Mouse (Mus musculus) heart, embryonic 13.5 days (tissue): ENCODE data around the gene Comt. TPM values are rescaled to one million over a fixed set of nuclear protein-coding genes. Genes with fewer than 3 reads are reported as not detected.

Experiments
- ATAC-seq: fragments of 200-750 bp; cut with Nextera tagmentation; 2 replicates; pipeline ENCODE4 v1.8.0; 2017; ENCODE audit warnings: moderate TSS enrichment; ENCODE audit not compliant: insufficient number of reproducible peaks, low FRiP score, low TSS enrichment; ENCODE audit errors: extremely low read depth
- H3K27ac ChIP-seq: fragments of 300-500 bp; sonication (generic); replicated peaks from 2 replicates; pipeline ENCODE4 v1.5.1; 2015; ENCODE audit warnings: moderate library complexity, mild to moderate bottlenecking, inconsistent platforms
- H3K27me3 ChIP-seq: fragments of 300-500 bp; sonication (generic); replicated peaks from 2 replicates; pipeline ENCODE4 v1.6.1; 2015; ENCODE audit warnings: mild to moderate bottlenecking, inconsistent platforms
- H3K36me3 ChIP-seq: fragments of 300-500 bp; sonication (generic); 2 replicates; pipeline ENCODE4 v1.6.1; 2015; ENCODE audit warnings: mild to moderate bottlenecking, inconsistent platforms
- H3K4me1 ChIP-seq: fragments of 300-500 bp; sonication (generic); 2 replicates; pipeline ENCODE4 v1.6.1; 2015; ENCODE audit warnings: inconsistent platforms
- H3K4me2 ChIP-seq: fragments of 300-500 bp; sonication (generic); 2 replicates; pipeline ENCODE4 v1.6.1; 2015; ENCODE audit warnings: inconsistent platforms, mild to moderate bottlenecking, moderate library complexity
- H3K4me3 ChIP-seq: fragments of 300-500 bp; sonication (generic); 2 replicates; pipeline ENCODE4 v1.5.1; 2015; ENCODE audit warnings: moderate library complexity, mild to moderate bottlenecking, inconsistent platforms
- H3K9ac ChIP-seq: fragments of 300-500 bp; sonication (generic); 2 replicates; pipeline ENCODE4 v1.6.1; 2015; ENCODE audit warnings: inconsistent platforms, mild to moderate bottlenecking, moderate library complexity
- H3K9me3 ChIP-seq: fragments of 300-500 bp; sonication (generic); 2 replicates; pipeline ENCODE4 v1.6.1; 2016; ENCODE audit warnings: inconsistent platforms
- WGBS: fragments of 180-500 bp; shearing (Covaris S2); methylation state at CpG from one replicate; pipeline ENCODE4 v1.1.7; 2015; ENCODE audit warnings: mixed read lengths; 5-methylcytosine and 5-hydroxymethylcytosine counted together
- microRNA-seq: library from miRNA; unstranded; fragments of <30 nt; microRNA quantifications from one replicate; pipeline ENCODE4, GENCODE M21; 2016
- polyA plus RNA-seq: library from polyadenylated mRNA; unstranded; fragments of >200 nt; fragmentation: Nextera tagmentation; extraction: Ambion mirVana; gene quantifications from 2 replicates; pipeline ENCODE4 v1.2.1, GENCODE M21; 2015

Gene Comt
- polyA plus RNA-seq, 1 experiment from 2014 or later = 101 TPM

DNA sequence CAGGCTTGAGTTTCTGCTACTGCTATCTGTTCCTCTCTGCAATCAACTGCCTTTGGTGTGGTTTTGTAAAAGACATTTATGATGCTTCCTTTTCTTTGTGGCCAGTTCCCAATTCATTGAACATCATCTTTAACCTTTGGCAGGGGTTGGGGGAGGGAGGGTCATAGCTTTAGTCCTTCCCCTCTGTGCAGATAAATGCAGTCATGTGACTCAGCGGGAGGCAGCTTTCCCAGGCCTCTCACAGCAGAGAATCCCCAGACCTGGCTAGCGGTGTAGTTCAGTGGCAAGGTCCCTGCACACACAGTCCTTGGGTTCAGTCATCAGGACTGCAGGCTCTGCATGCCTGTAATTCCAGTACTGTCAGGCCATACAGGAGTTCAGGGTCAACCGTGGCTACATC, 49.4 kb downstream of the Comt start:
- ATAC-seq = no peak
- WGBS = 13% methylated on average over 3 of the region's 3 CpGs
- H3K9me3 ChIP-seq = no peaks in the 10 kb centered on the region

GRCm38 (mm10) chr16:18376297-18376954, 50.2 kb downstream of the Comt start:
- WGBS = 73% methylated on average over 7 of the region's 7 CpGs
- no peak for ATAC-seq
- H3K4me1 ChIP-seq = peaks cover 31% of the 10 kb centered on the region
- no peaks in the 10 kb centered on the region for H3K27me3 ChIP-seq
- no peak overlapping the region for H3K27ac ChIP-seq
- H3K4me2 ChIP-seq = no peak overlapping the region
- no peak overlapping the region for H3K9ac ChIP-seq
- no peak overlapping the region for H3K4me3 ChIP-seq
- no peaks in the 10 kb centered on the region for H3K36me3 ChIP-seq
- no peaks in the 10 kb centered on the region for H3K9me3 ChIP-seq

More for the DNA sequence above, 49.4 kb downstream of the Comt start:
- H3K4me3 ChIP-seq = no peak overlapping the region
- H3K4me2 ChIP-seq = no peak overlapping the region
- H3K36me3 ChIP-seq = no peaks in the 10 kb centered on the region
- H3K27ac ChIP-seq = no peak overlapping the region
- H3K27me3 ChIP-seq = no peaks in the 10 kb centered on the region
- peaks cover 37% of the 10 kb centered on the region for H3K4me1 ChIP-seq
- H3K9ac ChIP-seq = no peak overlapping the region

- no peak overlapping the region for H3K4me3 ChIP-seq
- no peak for ATAC-seq
- WGBS = 93% methylated on average over 4 of the region's 4 CpGs
Observed at GRCm38 (mm10) chr16:18373632-18374031, 53.0 kb downstream of the Comt start.

GRCm38 (mm10) chr16:18370197-18370596, 56.5 kb downstream of the Comt start:
- Histone ChIP-seq H3K27ac (no peak overlapping the region), H3K9ac (no peak overlapping the region), H3K9me3 (no peaks in the 10 kb centered on the region), H3K4me2 (no peak overlapping the region), H3K36me3 (no peaks in the 10 kb centered on the region), H3K4me1 (no peaks in the 10 kb centered on the region), H3K4me3 (no peak overlapping the region), H3K27me3 (no peaks in the 10 kb centered on the region)
- ATAC-seq = no peak
- 54% methylated on average over 3 of the region's 3 CpGs for WGBS

More at GRCm38 (mm10) chr16:18373632-18374031, 53.0 kb downstream of the Comt start:
- Histone ChIP-seq H3K36me3 (no peaks in the 10 kb centered on the region), H3K9me3 (no peaks in the 10 kb centered on the region), H3K27ac (no peak overlapping the region), H3K27me3 (no peaks in the 10 kb centered on the region), H3K9ac (no peak overlapping the region), H3K4me2 (no peak overlapping the region), H3K4me1 (peaks cover 11% of the 10 kb centered on the region)

DNA sequence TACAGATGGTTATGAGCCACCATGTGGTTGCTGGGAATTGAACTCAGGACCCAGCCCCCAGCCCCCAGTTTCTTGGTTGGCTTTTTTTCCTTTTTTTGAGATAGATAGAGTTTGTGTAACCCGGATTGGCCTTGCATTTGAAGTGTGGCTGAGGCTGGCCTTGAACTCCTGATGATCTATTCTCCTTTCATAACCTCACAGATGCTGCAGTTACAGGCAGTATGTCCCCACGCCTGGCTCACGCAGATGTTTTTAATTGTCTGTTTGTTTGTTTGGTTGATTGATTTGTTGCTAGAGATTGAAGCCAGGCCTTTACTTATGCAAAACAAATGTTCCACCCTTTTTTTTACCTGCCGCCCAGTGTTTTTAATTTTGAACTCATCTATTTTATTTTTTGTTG, 59.8 kb downstream of the Comt start:
- no peaks in the 10 kb centered on the region for H3K36me3 ChIP-seq
- H3K27ac ChIP-seq = no peak overlapping the region
- no peak for ATAC-seq
- no peak overlapping the region for H3K9ac ChIP-seq
- no peaks in the 10 kb centered on the region for H3K4me1 ChIP-seq
- 85% methylated on average over 4 of the region's 4 CpGs for WGBS
- H3K9me3 ChIP-seq = no peaks in the 10 kb centered on the region
- no peak overlapping the region for H3K4me3 ChIP-seq
- no peak overlapping the region for H3K4me2 ChIP-seq
- H3K27me3 ChIP-seq = no peaks in the 10 kb centered on the region

GRCm38 (mm10) chr16:18362948-18363347, 63.7 kb downstream of the Comt start:
- Histone ChIP-seq H3K4me3 (no peak overlapping the region), H3K9me3 (no peaks in the 10 kb centered on the region), H3K4me2 (no peak overlapping the region), H3K27ac (no peak overlapping the region), H3K4me1 (no peaks in the 10 kb centered on the region; the same call in 1 of the 2 replicates), H3K9ac (no peak overlapping the region), H3K36me3 (no peaks in the 10 kb centered on the region), H3K27me3 (no peaks in the 10 kb centered on the region)
- WGBS = 66% methylated on average over 8 of the region's 8 CpGs
- no peak for ATAC-seq

DNA sequence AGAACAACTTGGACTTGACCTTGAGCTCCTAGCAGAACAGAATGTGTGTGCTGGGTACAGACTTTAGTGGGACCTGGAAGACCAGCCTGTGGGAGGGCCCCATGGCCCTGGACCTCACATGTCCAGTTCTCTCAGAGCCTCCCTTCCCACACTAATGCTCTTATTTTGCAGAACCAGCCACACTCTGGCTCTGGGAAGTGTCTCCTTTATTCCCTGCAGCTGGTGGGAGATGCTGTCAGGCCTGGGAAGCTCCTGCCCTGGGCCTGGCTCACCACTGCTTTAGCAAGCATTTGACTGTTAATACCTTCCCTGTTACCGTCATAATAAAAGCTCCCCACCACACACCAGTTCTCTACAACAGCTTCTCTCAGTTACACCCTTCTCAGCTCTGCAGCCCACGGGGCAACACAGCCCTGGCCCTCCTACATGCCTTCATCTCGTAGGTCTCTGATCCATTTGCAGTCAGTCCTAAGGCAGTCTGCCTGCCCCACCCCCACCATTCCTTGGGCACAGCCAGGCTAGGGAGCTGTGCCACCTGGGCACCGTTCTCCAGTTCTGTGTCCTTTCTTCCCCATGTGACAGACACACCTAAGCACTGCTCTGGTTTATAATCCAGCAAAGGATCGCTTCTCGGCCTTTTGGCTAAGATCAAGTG, 66.4 kb downstream of the Comt start:
- Histone ChIP-seq H3K27me3 (no peaks in the 10 kb centered on the region), H3K4me2 (no peak overlapping the region), H3K36me3 (no peaks in the 10 kb centered on the region), H3K27ac (no peak overlapping the region), H3K9ac (no peak overlapping the region), H3K4me1 (no peaks in the 10 kb centered on the region; the same call in 1 of the 2 replicates), H3K4me3 (no peak overlapping the region), H3K9me3 (no peaks in the 10 kb centered on the region)
- WGBS = 68% methylated on average over 6 of the region's 6 CpGs
- no peak for ATAC-seq

DNA sequence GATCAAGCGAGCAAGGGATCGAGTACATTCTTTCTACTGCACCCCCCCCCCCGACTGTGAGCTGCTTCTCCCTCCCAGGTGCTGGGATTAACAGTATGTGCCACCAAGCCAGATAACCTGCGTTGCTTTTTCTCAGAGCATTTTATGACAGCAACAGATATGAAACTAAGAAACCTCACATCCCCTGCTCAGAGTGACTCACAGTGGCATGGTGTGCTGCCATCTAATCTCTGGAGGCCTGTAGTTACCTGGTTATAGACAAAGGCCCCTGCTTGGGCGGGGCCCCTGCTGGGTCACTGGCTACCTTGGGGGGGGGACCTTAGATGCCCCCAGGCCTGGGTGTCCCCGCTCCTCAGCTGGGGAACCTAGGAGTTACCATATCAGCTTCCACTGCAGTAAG, 68.7 kb downstream of the Comt start:
- Histone ChIP-seq H3K4me1 (no peaks in the 10 kb centered on the region; the same call in 1 of the 2 replicates), H3K9me3 (no peaks in the 10 kb centered on the region), H3K9ac (no peak overlapping the region), H3K4me3 (no peak overlapping the region), H3K27ac (no peak overlapping the region), H3K4me2 (no peak overlapping the region), H3K36me3 (no peaks in the 10 kb centered on the region), H3K27me3 (no peaks in the 10 kb centered on the region)
- ATAC-seq = no peak
- WGBS = 77% methylated on average over 6 of the region's 6 CpGs

DNA sequence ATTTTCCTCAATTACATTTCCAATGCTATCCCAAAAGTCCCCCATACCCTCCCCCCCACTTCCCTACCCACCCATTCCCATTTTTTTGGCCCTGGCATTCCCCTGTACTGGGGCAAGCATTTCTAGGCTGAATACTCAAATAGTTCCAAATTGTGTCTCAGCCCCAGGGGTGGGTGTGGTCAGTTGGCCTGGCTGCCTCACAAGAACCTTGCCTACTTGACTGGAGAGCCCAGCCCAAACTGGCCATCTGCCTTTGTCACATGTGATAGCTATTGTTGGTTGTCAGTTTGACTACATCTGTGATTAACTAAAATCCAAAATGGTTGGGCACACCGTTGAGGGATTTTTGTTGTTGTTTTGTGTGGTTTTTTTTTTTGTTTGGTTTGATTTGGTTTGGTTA, 69.7 kb downstream of the Comt start:
- ATAC-seq = no peak
- H3K4me3 ChIP-seq = no peak overlapping the region
- H3K9me3 ChIP-seq = no peaks in the 10 kb centered on the region

More for the DNA sequence above, 69.7 kb downstream of the Comt start:
- WGBS = 76% methylated on average over 1 of the region's 1 CpGs
- Histone ChIP-seq H3K36me3 (no peaks in the 10 kb centered on the region), H3K27ac (no peak overlapping the region), H3K27me3 (no peaks in the 10 kb centered on the region), H3K4me2 (no peak overlapping the region), H3K9ac (no peak overlapping the region), H3K4me1 (no peaks in the 10 kb centered on the region; the same call in 1 of the 2 replicates)

Small RNA genes within 50 kb of the gene (microRNA-seq; reads per million reads assigned to microRNA genes)
- not detected for gene Gm26219

Other genes starting within 250 kb of the Comt start
- not detected in 2 replicates for gene Ccdc188, start 209.0 kb downstream of the Comt start, polyA plus RNA-seq
- 20.7 and 22.1 TPM in 2 replicates for gene Zdhhc8, start 191.7 kb downstream of the Comt start, polyA plus RNA-seq
- gene Trmt2a, start 178.2 kb downstream of the Comt start, polyA plus RNA-seq = 62.3 and 66.2 TPM in 2 replicates
- gene Ranbp1, start 178.1 kb downstream of the Comt start, polyA plus RNA-seq = 409 and 412 TPM in 2 replicates
- gene Gm49776, start 168.5 kb downstream of the Comt start, polyA plus RNA-seq = 1.8 and 2.7 TPM in 2 replicates
- gene Dgcr8, start 137.6 kb downstream of the Comt start, polyA plus RNA-seq = 20.1 and 20.4 TPM in 2 replicates
- 47.9 and 54.3 TPM in 2 replicates for gene Tango2, start 78.7 kb downstream of the Comt start, polyA plus RNA-seq
- gene Arvcf, start 78.7 kb downstream of the Comt start, polyA plus RNA-seq = 31.8 and 32.0 TPM in 2 replicates
- 34.5 and 37.4 TPM in 2 replicates for gene Txnrd2, start 468 bp downstream of the Comt start, polyA plus RNA-seq
- gene Gnb1l, start 71.9 kb upstream of the Comt start, polyA plus RNA-seq = 8.7 and 9.1 TPM in 2 replicates
- gene Rtl10, start 72.0 kb upstream of the Comt start, polyA plus RNA-seq = 1.5 and 1.7 TPM in 2 replicates
- gene Tbx1, start 163.8 kb upstream of the Comt start, polyA plus RNA-seq = 0.42 and 1.1 TPM in 2 replicates
- gene Gp1bb, start 195.6 kb upstream of the Comt start, polyA plus RNA-seq = 4.4 and 6.1 TPM in 2 replicates
- gene Gm49601, start 199.6 kb upstream of the Comt start, polyA plus RNA-seq = 1.4 and 1.8 TPM in 2 replicates
- gene Sept5, start 203.1 kb upstream of the Comt start, polyA plus RNA-seq = 8.8 TPM in 2 replicates